Mouse (Mus musculus) hematopoietic stem cell, adult 5-6 weeks (primary cell): ENCODE results near the gene Vmn1r148. TPM values are rescaled to one million over a fixed set of nuclear protein-coding genes. Genes with fewer than 3 reads are reported as not detected.
"Not testable (repeated sequence)": the region's sequence is repeated elsewhere in the genome, so short reads cannot be mapped to it uniquely, and the experiment has no call there.

ENCODE experiments used
- ATAC-seq, 2 experiments: fragments of 125-278 bp in 1 of 2; replicated peaks in 1 of 2; 2 replicates each; pipeline ENCODE4 v1.8.0; 2016 to 2017; ENCODE audit warnings: inconsistent platforms in 2 of 2, mild to moderate bottlenecking in 2 of 2, moderate number of reproducible peaks in 2 of 2, low read depth in 1 of 2, moderate TSS enrichment in 1 of 2; ENCODE audit not compliant: low FRiP score in 2 of 2, poor library complexity in 2 of 2, severe bottlenecking in 2 of 2, insufficient read depth in 1 of 2, low TSS enrichment in 1 of 2
- total RNA-seq: library from RNA; stranded (forward); fragments of 172-1452, 232-1000 nt; gene quantifications from 2 replicates; pipeline ENCODE4 v1.2.3, GENCODE M21; 2017

The Vmn1r148 gene
- total RNA-seq = not detected in 2 replicates

- not testable (repeated sequence) for ATAC-seq
Measured at GRCm38 (mm10) chr7:22413283-22413682, at the start of gene Vmn1r148. Gene Vmn1r148, plus strand, starts transcription at chr7:22413583.

- not testable (repeated sequence) for ATAC-seq
Measured at GRCm38 (mm10) chr7:22370939-22371338, 42.4 kb upstream of the Vmn1r148 start, which contains the start of gene Gm8660. Gene Gm8660, minus strand, starts transcription at chr7:22371039.

- not testable (repeated sequence) for ATAC-seq
Measured at GRCm38 (mm10) chr7:22438129-22438528, 24.7 kb downstream of the Vmn1r148 start, which contains the start of gene Vmn1r149. Gene Vmn1r149, minus strand, starts transcription at chr7:22438229.

- ATAC-seq = not testable (repeated sequence)
Measured at GRCm38 (mm10) chr7:22463975-22464374, 50.6 kb downstream of the Vmn1r148 start, which contains the start of gene Gm10665. Gene Gm10665, minus strand, starts transcription at chr7:22464075.

Other genes starting within 250 kb of the Vmn1r148 start
- not detected in 2 replicates for gene Vmn1r142, start 249.5 kb upstream of the Vmn1r148 start, total RNA-seq
- not detected in 2 replicates for gene Vmn1r143, start 224.2 kb upstream of the Vmn1r148 start, total RNA-seq
- gene Gm8653, start 212.3 kb upstream of the Vmn1r148 start, total RNA-seq = not detected in 2 replicates
- not detected in 2 replicates for gene Gm8453, start 184.1 kb upstream of the Vmn1r148 start, total RNA-seq
- gene Gm4187, start 83.9 kb upstream of the Vmn1r148 start, total RNA-seq = not detected in 2 replicates
- not detected in 2 replicates for gene Gm8660, start 42.5 kb upstream of the Vmn1r148 start, total RNA-seq
- gene Vmn1r149, start 24.6 kb downstream of the Vmn1r148 start, total RNA-seq = not detected in 2 replicates
- not detected in 2 replicates for gene Gm10665, start 50.5 kb downstream of the Vmn1r148 start, total RNA-seq
- not detected in 2 replicates for gene Vmn1r151, start 86.1 kb downstream of the Vmn1r148 start, total RNA-seq
- not detected in 2 replicates for gene Vmn1r152, start 109.4 kb downstream of the Vmn1r148 start, total RNA-seq
- not detected in 2 replicates for gene Gm8677, start 121.3 kb downstream of the Vmn1r148 start, total RNA-seq
- not detected in 2 replicates for gene Gm4201, start 151.8 kb downstream of the Vmn1r148 start, total RNA-seq
- gene Gm4565, start 174.5 kb downstream of the Vmn1r148 start, total RNA-seq = not detected in 2 replicates
- not detected in 2 replicates for gene Vmn1r155, start 244.4 kb downstream of the Vmn1r148 start, total RNA-seq